Mouse (Mus musculus) small intestine, adult 2 months (tissue): ENCODE results near the gene Zscan5b.

ENCODE experiments used
- CTCF ChIP-seq: fragments of 200-500 bp; IDR thresholded peaks from 2 replicates; pipeline ENCODE4 v1.5.1; 2012; ENCODE audit warnings: low read depth, mild to moderate bottlenecking, control low read depth, inconsistent platforms, low read length, moderate library complexity, mixed read lengths; ENCODE audit not compliant: insufficient replicate concordance, insufficient read length; ENCODE audit errors: extremely low read depth
- POLR2A ChIP-seq: fragments of 200-500 bp; IDR thresholded peaks from 2 replicates; pipeline ENCODE4 v1.6.1; 2012; ENCODE audit warnings: low read depth, mild to moderate bottlenecking, control low read depth, inconsistent platforms, low read length, moderate library complexity

DNA sequence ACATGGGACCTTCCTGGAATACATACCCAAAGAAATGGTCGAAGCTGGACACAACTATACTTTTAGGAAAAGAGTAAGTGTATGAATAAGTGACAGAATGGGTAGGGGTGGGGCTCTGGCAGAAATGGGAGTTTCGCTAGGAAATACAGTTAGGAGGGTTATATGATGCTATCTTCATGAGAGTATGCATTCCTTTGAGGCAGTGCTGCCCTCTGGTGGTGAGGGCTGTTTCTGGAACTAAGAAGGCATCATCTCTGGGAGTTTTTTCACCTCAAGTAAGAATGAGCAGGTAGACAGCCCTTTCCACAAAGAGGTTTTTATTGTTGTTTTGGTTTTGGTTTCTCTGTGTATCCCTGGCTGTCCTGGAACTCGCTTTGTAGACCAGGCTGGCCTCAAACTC lies 30.7 kb upstream of the Zscan5b start:
- TF ChIP-seq CTCF (no peak), POLR2A (no peak)
